Mouse (Mus musculus) stomach, postnatal 0 days (tissue): ENCODE measurements around the gene Otulin. TPM values are rescaled to one million over a fixed set of nuclear protein-coding genes. Genes with fewer than 3 reads are reported as not detected.

Experiments
- ATAC-seq: fragments of 200-750 bp; cut with Nextera tagmentation; 2 replicates; pipeline ENCODE4 v1.8.0; 2017; ENCODE audit not compliant: low FRiP score, low TSS enrichment
- DNase-seq: peaks from one replicate; pipeline ENCODE4 v3.0.0-alpha.2; 2016; ENCODE audit warnings: low spot score
- H3K27ac ChIP-seq: fragments of 300-500 bp; sonication (generic); replicated peaks from 2 replicates; pipeline ENCODE4 v1.5.1; 2014; ENCODE audit warnings: mild to moderate bottlenecking, control low read depth
- H3K27me3 ChIP-seq: fragments of 300-500 bp; sonication (generic); 2 replicates; pipeline ENCODE4 v1.6.1; 2014; ENCODE audit warnings: low read length; ENCODE audit not compliant: control insufficient read depth, insufficient read depth
- H3K36me3 ChIP-seq: fragments of 300-500 bp; sonication (generic); 2 replicates; pipeline ENCODE4 v1.6.1; 2014; ENCODE audit warnings: low read length, mixed read lengths; ENCODE audit not compliant: control insufficient read depth, insufficient read depth
- H3K4me1 ChIP-seq: fragments of 300-500 bp; sonication (generic); replicated peaks from 2 replicates; pipeline ENCODE4 v1.6.1; 2014; ENCODE audit warnings: antibody characterized with exemption; ENCODE audit not compliant: control insufficient read depth, insufficient read depth
- H3K4me2 ChIP-seq: fragments of 300-500 bp; sonication (generic); replicated peaks from 2 replicates; pipeline ENCODE4 v1.6.1; 2014; ENCODE audit warnings: low read depth, mild to moderate bottlenecking, control low read depth, moderate library complexity
- H3K4me3 ChIP-seq: fragments of 300-500 bp; sonication (generic); 2 replicates; pipeline ENCODE4 v1.5.1; 2014; ENCODE audit warnings: low read depth, low read length, control low read depth
- H3K9ac ChIP-seq: fragments of 300-500 bp; sonication (generic); 2 replicates; pipeline ENCODE4 v1.6.1; 2014; ENCODE audit warnings: mild to moderate bottlenecking, low read length, control low read depth, mixed read lengths
- H3K9me3 ChIP-seq: fragments of 300-500 bp; sonication (generic); 2 replicates; pipeline ENCODE4 v1.6.1; 2016; ENCODE audit warnings: low read length; ENCODE audit not compliant: control insufficient read depth
- CTCF ChIP-seq: IDR thresholded peaks from 2 replicates; pipeline ENCODE4 v1.5.1; 2016; ENCODE audit warnings: antibody characterized with exemption, low read depth, mild to moderate bottlenecking, moderate library complexity
- EP300 ChIP-seq: optimal IDR thresholded peaks from 2 replicates; pipeline ENCODE3; 2016; ENCODE audit warnings: antibody characterized with exemption
- WGBS: fragments of 180-500 bp; shearing (Covaris S2); extraction: QIAGEN DNeasy Blood & Tissue Kit; methylation state at CpG from one replicate; pipeline ENCODE4 v1.1.7; 2014; 5-methylcytosine and 5-hydroxymethylcytosine counted together
- polyA plus RNA-seq: library from polyadenylated mRNA; unstranded; fragments of >200 nt; fragmentation: Nextera tagmentation; extraction: Ambion mirVana; gene quantifications from 2 replicates; pipeline ENCODE4 v1.2.1, GENCODE M21; 2015

Gene Otulin
- polyA plus RNA-seq, 1 experiment from 2014 or later, result 23.7 TPM

GRCm38 (mm10) chr15:27668557-27668956, 38.1 kb upstream of the Otulin start:
- Histone ChIP-seq H3K9me3 (no peaks in the 10 kb centered on the region), H3K4me3 (no peak overlapping the region), H3K36me3 (no peaks in the 10 kb centered on the region), H3K27ac (no peak overlapping the region), H3K4me2 (no peak overlapping the region), H3K9ac (no peak overlapping the region), H3K27me3 (no peaks in the 10 kb centered on the region), H3K4me1 (no peaks in the 10 kb centered on the region)
- TF ChIP-seq CTCF, result no peak
- TF ChIP-seq EP300, result no peak
- WGBS, result 88% methylated on average over 7 of the region's 7 CpGs
- DNase-seq, result no peak
- no peak for ATAC-seq

DNA sequence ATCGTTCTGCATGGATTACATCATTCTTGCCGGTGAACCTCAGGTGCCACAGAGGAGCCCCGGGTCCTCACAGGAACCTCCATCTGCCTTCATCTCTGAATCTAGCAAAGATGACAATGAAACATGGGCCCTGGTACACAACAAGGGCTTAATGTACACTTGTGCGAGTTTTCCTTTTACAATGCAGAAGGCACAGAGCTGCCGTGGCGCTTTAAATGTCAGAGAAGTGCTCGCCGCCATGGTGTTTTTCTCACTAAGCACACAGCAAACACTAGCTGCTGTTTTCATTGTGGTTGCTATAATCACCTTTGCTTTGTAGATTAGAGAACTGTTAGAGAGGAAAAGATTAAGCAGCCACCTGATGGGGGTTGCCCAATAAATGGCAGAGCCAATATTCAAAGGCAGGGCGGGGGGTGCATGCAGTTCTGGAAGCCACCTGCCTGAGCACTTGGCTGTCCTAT, 37.5 kb upstream of the Otulin start:
- no peaks in the 10 kb centered on the region for H3K9me3 ChIP-seq
- H3K4me2 ChIP-seq, result no peak overlapping the region
- TF ChIP-seq CTCF (no peak), EP300 (no peak)
- WGBS, result 58% methylated on average over 9 of the region's 9 CpGs
- H3K9ac ChIP-seq, result no peak overlapping the region
- ATAC-seq, result no peak; the same call in 1 of the 2 replicates
- H3K36me3 ChIP-seq, result no peaks in the 10 kb centered on the region
- H3K4me3 ChIP-seq, result no peak overlapping the region
- no peaks in the 10 kb centered on the region for H3K27me3 ChIP-seq
- DNase-seq, result no peak
- no peaks in the 10 kb centered on the region for H3K4me1 ChIP-seq
- no peak overlapping the region for H3K27ac ChIP-seq

DNA sequence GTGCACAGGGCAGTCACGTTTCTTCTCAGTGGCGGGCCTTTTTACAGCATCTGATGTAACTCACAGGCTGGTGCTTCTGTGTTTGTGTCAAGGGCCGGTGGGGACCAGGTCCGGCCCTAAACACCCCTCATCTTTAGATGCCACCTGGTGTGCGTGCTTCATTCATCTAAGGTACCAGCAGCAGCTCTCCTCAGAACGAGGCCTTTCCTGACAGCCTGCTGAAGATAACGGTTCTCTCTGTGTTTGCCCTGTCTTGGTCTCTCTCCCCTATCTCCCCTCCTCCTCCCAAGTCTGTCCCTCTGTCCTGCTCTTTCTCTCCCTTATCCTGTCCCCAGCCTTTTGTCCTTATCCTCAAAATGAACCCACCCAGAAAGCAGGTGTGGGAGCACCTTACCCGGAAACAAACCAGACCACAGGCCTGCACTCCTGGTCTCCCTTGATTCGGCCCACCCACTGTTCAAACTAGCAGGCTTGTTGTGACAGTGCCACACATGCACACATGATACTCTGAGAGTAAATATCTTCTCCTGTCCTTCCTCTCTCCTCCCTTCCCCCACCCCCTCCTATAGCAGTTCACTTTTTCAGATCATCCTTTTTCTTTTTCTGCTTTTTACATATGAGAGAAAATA, 36.5 kb upstream of the Otulin start:
- Histone ChIP-seq H3K36me3 (no peaks in the 10 kb centered on the region), H3K4me3 (no peak overlapping the region), H3K9me3 (no peaks in the 10 kb centered on the region), H3K4me2 (no peak overlapping the region), H3K27me3 (no peaks in the 10 kb centered on the region), H3K27ac (no peak overlapping the region), H3K9ac (no peak overlapping the region), H3K4me1 (no peaks in the 10 kb centered on the region)
- WGBS, result 61% methylated on average over 9 of the region's 9 CpGs
- DNase-seq, result no peak
- TF ChIP-seq EP300, result no peak
- TF ChIP-seq CTCF, result no peak
- ATAC-seq, result no peak

- TF ChIP-seq CTCF (no peak), EP300 (no peak)
- Histone ChIP-seq H3K9me3 (no peaks in the 10 kb centered on the region), H3K27ac (0 out of 2 replicates have a peak overlapping the region, but pooled peaks have one; percentile 18), H3K27me3 (no peaks in the 10 kb centered on the region), H3K36me3 (no peaks in the 10 kb centered on the region), H3K4me2 (no peak overlapping the region; the same call in 1 of the 2 replicates), H3K9ac (no peak overlapping the region), H3K4me1 (no peaks in the 10 kb centered on the region), H3K4me3 (no peak overlapping the region)
- ATAC-seq (peak; percentile 33; the same call in 1 of the 2 replicates), DNase-seq (peak; percentile 22)
- WGBS, result 37% methylated on average over 21 of the region's 21 CpGs
These were observed 35.0 kb upstream of the Otulin start for GRCm38 (mm10) chr15:27665392-27665911.

GRCm38 (mm10) chr15:27664126-27664525, 33.6 kb upstream of the Otulin start:
- Histone ChIP-seq H3K27ac (no peak overlapping the region), H3K36me3 (no peaks in the 10 kb centered on the region), H3K4me1 (no peaks in the 10 kb centered on the region), H3K4me2 (no peak overlapping the region), H3K4me3 (no peak overlapping the region), H3K9ac (no peak overlapping the region), H3K27me3 (no peaks in the 10 kb centered on the region), H3K9me3 (no peaks in the 10 kb centered on the region)
- no peak for TF ChIP-seq CTCF
- TF ChIP-seq EP300, result no peak
- ATAC-seq, result no peak
- 84% methylated on average over 9 of the region's 9 CpGs for WGBS
- DNase-seq, result no peak

DNA sequence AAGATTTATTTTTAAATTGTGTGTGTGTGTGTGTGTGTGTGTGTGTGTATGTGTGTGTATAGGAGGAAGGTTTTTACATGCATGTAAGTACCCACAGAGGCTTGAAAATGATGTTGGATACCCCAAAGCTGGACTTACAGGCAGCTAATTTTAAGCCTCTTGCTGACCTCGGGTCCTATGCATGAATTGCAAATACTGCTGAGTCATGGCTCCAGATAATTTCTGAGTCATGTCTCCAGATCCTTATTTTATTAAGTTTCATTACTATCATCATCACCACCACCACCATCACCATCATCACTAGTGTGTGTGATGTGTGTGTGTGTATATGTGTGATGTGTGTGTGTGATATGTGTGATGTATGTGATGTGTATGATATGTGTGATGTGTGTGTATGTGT, 32.2 kb upstream of the Otulin start:
- no peak for ATAC-seq

More for the DNA sequence above, 32.2 kb upstream of the Otulin start:
- TF ChIP-seq EP300 (no peak), CTCF (no peak)
- DNase-seq, result no peak
- H3K4me1 ChIP-seq, result no peaks in the 10 kb centered on the region
- no peaks in the 10 kb centered on the region for H3K9me3 ChIP-seq
- no peak overlapping the region for H3K27ac ChIP-seq
- no peak overlapping the region for H3K4me3 ChIP-seq
- H3K27me3 ChIP-seq, result no peaks in the 10 kb centered on the region
- H3K4me2 ChIP-seq, result no peak overlapping the region
- WGBS, result 63% methylated on average over 1 of the region's 1 CpGs
- no peaks in the 10 kb centered on the region for H3K36me3 ChIP-seq
- no peak overlapping the region for H3K9ac ChIP-seq
